Mouse (Mus musculus): Measurements from ENCODE around the gene Nprl3. TPM values are rescaled to one million over a fixed set of nuclear protein-coding genes. Genes with fewer than 3 reads are reported as not detected.

Nprl3 gene
- polyA plus RNA-seq, 1 experiment: 35.7 TPM

DNA sequence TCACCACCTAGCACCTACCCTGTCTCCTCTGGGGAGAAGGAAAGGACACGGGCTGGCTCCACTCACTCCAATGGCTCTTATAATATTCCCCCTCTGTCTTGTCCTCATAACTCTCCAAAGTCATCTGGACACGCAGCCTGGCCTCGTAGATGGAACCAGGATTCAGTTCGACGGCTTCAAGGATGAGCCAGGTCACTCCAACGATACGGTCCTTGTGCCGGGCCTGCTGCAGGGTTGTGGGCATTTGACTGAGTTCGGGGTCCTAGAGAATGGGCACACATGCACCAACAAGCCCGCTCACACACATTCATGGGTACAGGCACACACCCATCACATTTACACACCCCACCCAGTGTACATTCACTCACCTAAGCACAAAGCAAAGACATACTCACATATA, 74.4 kb downstream of the Nprl3 start:
- no peak for TF ChIP-seq POLR2A (IDR thresholded peaks at IDR 0.05; ENCODE audit: low read depth, low read length)
- no peaks in the 10 kb centered on the region for H3K27me3 ChIP-seq (ENCODE audit: control insufficient read depth, insufficient read depth, low read length)
- no peaks in the 10 kb centered on the region for H3K36me3 ChIP-seq (ENCODE audit: control insufficient read depth, insufficient read depth, low read length)
- no peaks in the 10 kb centered on the region for H3K4me1 ChIP-seq (ENCODE audit: control insufficient read depth, insufficient read depth, insufficient read length, low read length)
- no peak overlapping the region for H3K27ac ChIP-seq (ENCODE audit: insufficient read depth, low read depth, low read length)
- 85% methylated on average over 10 of the region's 10 CpGs for WGBS
- no peak overlapping the region for H3K4me3 ChIP-seq (ENCODE audit: low read depth, low read length)

DNA sequence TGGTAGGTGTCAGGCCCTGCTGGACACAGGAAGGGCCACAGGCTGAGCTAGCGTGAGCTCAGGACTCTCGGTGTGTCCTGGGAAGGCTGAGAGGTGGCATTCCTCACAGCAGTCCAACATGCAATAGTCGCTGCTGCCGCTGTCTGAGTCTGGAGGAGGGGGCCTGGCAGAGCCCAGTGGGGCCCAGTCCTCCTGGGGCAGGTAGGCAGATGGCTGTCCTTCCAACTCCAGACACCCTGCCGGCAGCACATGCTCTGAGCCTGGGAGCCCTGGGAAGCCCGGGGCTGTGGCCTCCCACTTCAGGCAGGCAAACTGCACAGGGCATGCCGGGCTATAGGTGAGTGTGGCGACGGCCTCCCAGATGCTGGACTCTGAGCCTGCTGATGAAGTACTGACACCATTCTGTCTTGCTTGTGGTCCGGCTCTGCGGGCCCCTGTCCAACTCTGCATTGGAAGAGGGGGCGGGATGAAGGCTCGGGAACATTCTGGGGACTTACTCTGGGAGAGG, 76.8 kb downstream of the Nprl3 start:
- no peak for TF ChIP-seq POLR2A (IDR thresholded peaks at IDR 0.05; ENCODE audit: low read depth, low read length)
- TF ChIP-seq CTCF (IDR thresholded peaks at IDR 0.05; ENCODE audit: extremely low read depth, insufficient read length, insufficient replicate concordance, low read depth, low read length): no peak
- Histone ChIP-seq H3K27me3 (ENCODE audit: control insufficient read depth, insufficient read depth, low read length) (no peaks in the 10 kb centered on the region), H3K36me3 (ENCODE audit: control insufficient read depth, insufficient read depth, low read length) (no peaks in the 10 kb centered on the region), H3K27ac (ENCODE audit: insufficient read depth, low read depth, low read length) (no peak overlapping the region), H3K4me3 (ENCODE audit: low read depth, low read length) (no peak overlapping the region), H3K4me1 (ENCODE audit: control insufficient read depth, insufficient read depth, insufficient read length, low read length) (no peaks in the 10 kb centered on the region)
- 81% methylated on average over 13 of the region's 13 CpGs for WGBS

DNA sequence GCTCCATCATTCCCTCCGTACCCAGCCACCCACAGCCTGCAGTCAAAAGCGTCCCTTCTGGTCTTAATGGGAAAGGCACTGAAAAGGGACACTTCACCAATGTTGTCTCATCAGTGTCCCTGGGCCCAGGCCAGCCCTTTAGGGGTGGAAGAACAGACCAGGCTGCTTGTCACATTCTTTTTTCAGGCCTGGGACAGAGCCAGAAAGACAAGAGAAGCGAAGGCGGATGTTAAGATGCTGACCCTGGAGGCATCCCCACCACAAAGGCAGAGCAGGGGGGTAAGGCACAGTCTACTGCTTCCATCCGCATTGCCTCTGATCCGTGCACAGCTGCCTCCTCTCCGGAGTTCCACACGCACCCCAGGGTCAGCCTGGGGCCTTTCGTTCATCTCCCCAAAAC, 77.4 kb downstream of the Nprl3 start:
- no peaks in the 10 kb centered on the region for H3K4me1 ChIP-seq (ENCODE audit: control insufficient read depth, insufficient read depth, insufficient read length, low read length)
- no peak overlapping the region for H3K4me3 ChIP-seq (ENCODE audit: low read depth, low read length)
- H3K27me3 ChIP-seq (ENCODE audit: control insufficient read depth, insufficient read depth, low read length): no peaks in the 10 kb centered on the region
- no peak overlapping the region for H3K27ac ChIP-seq (ENCODE audit: insufficient read depth, low read depth, low read length)
- no peaks in the 10 kb centered on the region for H3K36me3 ChIP-seq (ENCODE audit: control insufficient read depth, insufficient read depth, low read length)
- TF ChIP-seq POLR2A (IDR thresholded peaks at IDR 0.05; ENCODE audit: low read depth, low read length) (no peak), CTCF (IDR thresholded peaks at IDR 0.05; ENCODE audit: extremely low read depth, insufficient read length, insufficient replicate concordance, low read depth, low read length) (no peak)
- 77% methylated on average over 9 of the region's 9 CpGs for WGBS

DNA sequence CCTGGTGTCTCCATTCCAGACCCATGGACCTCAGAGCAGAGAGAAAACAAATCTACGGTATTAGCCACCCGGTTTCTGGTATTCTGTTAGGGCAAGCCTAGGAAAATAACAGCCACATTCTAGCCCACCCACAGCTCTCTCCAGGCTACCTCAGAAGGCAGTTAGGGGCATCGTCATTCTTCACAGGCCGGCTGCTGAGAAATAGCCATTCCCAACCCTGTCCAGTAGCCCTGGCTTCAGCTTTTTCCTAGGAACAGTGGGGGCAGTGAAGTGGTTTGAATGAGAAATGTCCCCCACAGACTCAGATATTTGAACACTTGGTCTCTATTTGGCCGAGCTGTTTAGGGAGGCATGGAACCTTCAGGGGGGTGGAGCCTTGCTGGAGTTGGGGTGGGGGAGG, 78.1 kb downstream of the Nprl3 start:
- Histone ChIP-seq H3K27me3 (ENCODE audit: control insufficient read depth, insufficient read depth, low read length) (no peaks in the 10 kb centered on the region), H3K27ac (ENCODE audit: insufficient read depth, low read depth, low read length) (no peak overlapping the region), H3K4me3 (ENCODE audit: low read depth, low read length) (no peak overlapping the region), H3K4me1 (ENCODE audit: control insufficient read depth, insufficient read depth, insufficient read length, low read length) (no peaks in the 10 kb centered on the region), H3K36me3 (ENCODE audit: control insufficient read depth, insufficient read depth, low read length) (no peaks in the 10 kb centered on the region)
- TF ChIP-seq POLR2A (IDR thresholded peaks at IDR 0.05; ENCODE audit: low read depth, low read length) (no peak), CTCF (IDR thresholded peaks at IDR 0.05; ENCODE audit: extremely low read depth, insufficient read length, insufficient replicate concordance, low read depth, low read length) (no peak)
- WGBS: 70% methylated on average over 5 of the region's 5 CpGs

DNA sequence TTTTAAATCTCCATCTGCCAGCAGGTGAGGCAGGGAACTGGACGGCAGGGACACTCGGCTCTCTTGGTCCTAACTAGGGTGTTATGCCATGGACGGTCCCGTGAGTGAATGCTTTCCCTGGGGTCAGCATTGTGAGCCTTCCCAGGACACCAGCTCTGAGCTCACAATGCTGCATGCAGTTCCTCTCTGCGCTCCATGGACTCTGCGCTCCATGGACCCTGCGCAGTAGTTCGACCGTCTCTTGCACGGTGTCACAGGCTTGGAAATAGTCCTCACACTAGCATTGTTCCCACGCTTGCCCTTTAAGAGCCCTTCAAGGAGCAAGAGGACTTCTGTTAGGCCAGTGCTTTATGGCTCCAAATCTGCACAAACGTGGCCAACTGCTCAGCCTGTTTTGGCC, 78.6 kb downstream of the Nprl3 start:
- H3K27me3 ChIP-seq (ENCODE audit: control insufficient read depth, insufficient read depth, low read length): no peaks in the 10 kb centered on the region
- no peaks in the 10 kb centered on the region for H3K4me1 ChIP-seq (ENCODE audit: control insufficient read depth, insufficient read depth, insufficient read length, low read length)
- H3K4me3 ChIP-seq (ENCODE audit: low read depth, low read length): no peak overlapping the region
- no peak overlapping the region for H3K27ac ChIP-seq (ENCODE audit: insufficient read depth, low read depth, low read length)
- no peaks in the 10 kb centered on the region for H3K36me3 ChIP-seq (ENCODE audit: control insufficient read depth, insufficient read depth, low read length)
- TF ChIP-seq POLR2A (IDR thresholded peaks at IDR 0.05; ENCODE audit: low read depth, low read length) (no peak), CTCF (IDR thresholded peaks at IDR 0.05; ENCODE audit: extremely low read depth, insufficient read length, insufficient replicate concordance, low read depth, low read length) (no peak)
- WGBS: 75% methylated on average over 12 of the region's 12 CpGs

DNA sequence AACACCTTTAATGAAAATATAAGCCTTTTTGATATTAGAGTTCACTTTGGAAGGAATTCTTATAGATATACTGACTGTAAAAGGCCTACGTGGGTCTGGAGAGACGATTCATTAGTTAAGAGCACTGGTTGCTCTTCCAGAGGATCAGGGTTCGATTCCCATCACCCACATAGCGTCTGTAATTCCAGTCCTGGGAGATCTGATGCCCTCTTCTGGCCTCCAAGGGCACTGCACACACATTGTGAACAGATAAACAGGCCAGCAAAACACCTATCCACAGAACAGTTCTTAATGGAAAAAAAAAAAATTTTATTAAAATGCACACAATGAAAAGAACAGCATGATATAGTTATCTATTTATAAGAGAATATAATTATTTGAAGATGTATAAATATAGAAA, 80.3 kb downstream of the Nprl3 start:
- H3K27me3 ChIP-seq (ENCODE audit: control insufficient read depth, insufficient read depth, low read length): no peaks in the 10 kb centered on the region
- H3K4me3 ChIP-seq (ENCODE audit: low read depth, low read length): no peak overlapping the region
- no peak overlapping the region for H3K27ac ChIP-seq (ENCODE audit: insufficient read depth, low read depth, low read length)
- no peaks in the 10 kb centered on the region for H3K4me1 ChIP-seq (ENCODE audit: control insufficient read depth, insufficient read depth, insufficient read length, low read length)
- TF ChIP-seq CTCF (IDR thresholded peaks at IDR 0.05; ENCODE audit: extremely low read depth, insufficient read length, insufficient replicate concordance, low read depth, low read length): no peak
- TF ChIP-seq POLR2A (IDR thresholded peaks at IDR 0.05; ENCODE audit: low read depth, low read length): no peak
- H3K36me3 ChIP-seq (ENCODE audit: control insufficient read depth, insufficient read depth, low read length): no peaks in the 10 kb centered on the region
- 86% methylated on average over 4 of the region's 4 CpGs for WGBS

DNA sequence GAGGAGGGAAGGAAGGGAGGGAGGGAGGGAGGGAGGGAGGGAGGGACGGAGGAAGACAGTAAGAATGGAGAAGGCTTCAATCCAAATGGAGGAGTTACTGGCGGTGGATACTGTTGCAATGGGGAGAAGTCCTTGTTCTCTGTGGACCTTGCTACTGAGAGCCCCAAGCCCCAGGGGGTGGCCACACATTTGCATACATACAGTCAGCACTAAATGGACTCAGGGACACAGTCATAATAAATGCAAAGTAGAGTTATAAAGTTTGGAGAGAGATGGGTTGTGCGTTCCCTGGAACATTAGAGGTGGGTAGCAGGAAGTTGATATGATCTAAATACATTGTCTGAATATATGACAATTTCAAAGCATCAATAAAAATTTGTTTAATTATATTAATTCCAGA, 81.5 kb downstream of the Nprl3 start:
- Histone ChIP-seq H3K27ac (ENCODE audit: insufficient read depth, low read depth, low read length) (no peak overlapping the region), H3K36me3 (ENCODE audit: control insufficient read depth, insufficient read depth, low read length) (no peaks in the 10 kb centered on the region), H3K27me3 (ENCODE audit: control insufficient read depth, insufficient read depth, low read length) (no peaks in the 10 kb centered on the region), H3K4me3 (ENCODE audit: low read depth, low read length) (no peak overlapping the region), H3K4me1 (ENCODE audit: control insufficient read depth, insufficient read depth, insufficient read length, low read length) (no peaks in the 10 kb centered on the region)
- no peak for TF ChIP-seq POLR2A (IDR thresholded peaks at IDR 0.05; ENCODE audit: low read depth, low read length)
- no peak for TF ChIP-seq CTCF (IDR thresholded peaks at IDR 0.05; ENCODE audit: extremely low read depth, insufficient read length, insufficient replicate concordance, low read depth, low read length)
- WGBS: 58% methylated on average over 3 of the region's 3 CpGs

DNA sequence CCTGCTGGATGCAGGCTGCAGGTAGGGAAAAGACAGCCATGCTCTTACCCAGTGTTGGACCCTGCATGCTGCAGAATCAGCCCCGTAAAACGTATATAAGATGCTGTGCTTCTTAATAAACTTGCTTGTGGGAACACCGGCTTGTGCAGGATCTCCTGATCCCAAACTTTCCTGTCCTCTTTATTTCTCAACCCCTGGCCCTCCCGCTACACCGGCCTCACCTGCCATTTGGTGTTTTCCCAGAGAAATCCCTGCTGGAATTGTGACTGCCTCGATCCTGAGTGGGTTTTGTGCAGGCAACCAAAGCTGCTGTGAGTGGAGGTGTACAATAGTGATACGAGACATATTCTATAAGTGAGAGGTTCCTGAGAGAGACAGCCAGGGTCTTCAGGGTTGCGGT, 83.0 kb downstream of the Nprl3 start:
- Histone ChIP-seq H3K27ac (ENCODE audit: insufficient read depth, low read depth, low read length) (no peak overlapping the region), H3K4me3 (ENCODE audit: low read depth, low read length) (no peak overlapping the region), H3K36me3 (ENCODE audit: control insufficient read depth, insufficient read depth, low read length) (no peaks in the 10 kb centered on the region), H3K27me3 (ENCODE audit: control insufficient read depth, insufficient read depth, low read length) (no peaks in the 10 kb centered on the region), H3K4me1 (ENCODE audit: control insufficient read depth, insufficient read depth, insufficient read length, low read length) (no peaks in the 10 kb centered on the region)
- WGBS: 87% methylated on average over 8 of the region's 8 CpGs
- TF ChIP-seq CTCF (IDR thresholded peaks at IDR 0.05; ENCODE audit: extremely low read depth, insufficient read length, insufficient replicate concordance, low read depth, low read length) (no peak), POLR2A (IDR thresholded peaks at IDR 0.05; ENCODE audit: low read depth, low read length) (no peak)

All from small intestine, adult 2 months (tissue).